Mouse (Mus musculus): ENCODE data around the gene Itgb2.

Gene Itgb2

GRCm38 (mm10) chr10:77516379-77516951, 13.6 kb upstream of the Itgb2 start:
- DNase-seq (ENCODE audit: low read depth, low spot score): peak; percentile 37

DNA sequence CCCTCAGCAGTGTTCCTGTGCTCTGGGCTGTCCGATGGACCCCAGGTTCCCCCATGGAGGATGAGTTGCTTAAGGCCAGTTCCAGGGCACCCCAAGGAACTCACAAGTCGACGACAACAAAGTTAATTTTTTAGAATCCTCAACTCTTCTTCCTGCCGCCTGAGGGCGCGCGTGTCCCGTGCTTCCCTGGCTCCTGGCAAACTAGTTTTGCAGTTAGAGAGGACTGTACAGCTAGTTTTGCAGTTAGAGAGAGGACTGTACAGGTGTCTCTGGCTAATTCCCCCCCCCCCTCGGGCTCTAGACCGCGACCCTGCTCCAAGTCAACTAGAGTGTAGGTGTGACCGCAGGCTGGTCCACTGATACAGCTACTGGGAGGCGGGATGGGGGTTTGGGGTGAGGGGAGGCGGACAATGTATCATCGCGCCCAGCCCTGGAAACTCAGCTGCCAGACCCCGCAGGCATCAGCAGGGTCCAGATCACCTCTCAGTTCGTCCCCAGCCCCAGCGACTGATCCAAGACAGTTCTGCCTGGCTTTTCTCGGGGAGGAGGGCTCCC, 12.9 kb upstream of the Itgb2 start:
- peak; percentile 93 for DNase-seq (ENCODE audit: low read depth, low spot score)

GRCm38 (mm10) chr10:77517801-77518200, 12.3 kb upstream of the Itgb2 start:
- DNase-seq (ENCODE audit: low read depth, low spot score): no peak

- peak; percentile 45 for DNase-seq (ENCODE audit: low read depth, low spot score)
Measured at GRCm38 (mm10) chr10:77519191-77519590, 10.9 kb upstream of the Itgb2 start.

DNA sequence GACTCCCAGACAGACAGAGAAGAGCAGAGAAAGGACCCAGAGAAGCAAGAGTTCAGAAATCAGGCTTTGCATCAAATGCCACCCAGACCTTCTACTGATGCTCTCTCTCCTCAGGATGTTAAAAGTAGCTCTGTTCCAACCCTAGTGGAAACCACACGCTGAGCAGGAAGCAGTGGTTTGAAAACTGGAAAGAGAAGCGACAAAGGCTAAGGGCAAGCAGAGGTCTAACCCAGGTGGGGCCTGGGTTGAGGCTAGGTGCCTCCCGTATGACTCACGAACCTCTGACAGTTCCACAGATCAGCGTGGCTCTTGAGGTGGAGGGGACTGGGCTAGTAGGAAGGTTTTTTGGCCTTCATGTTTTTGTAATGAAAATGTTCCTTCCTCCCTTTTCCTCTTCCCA, 9.6 kb upstream of the Itgb2 start:
- DNase-seq (ENCODE audit: low read depth, low spot score): peak; percentile 77

- DNase-seq (ENCODE audit: low read depth, low spot score): peak; percentile 85
Measured at GRCm38 (mm10) chr10:77522021-77522731, 7.9 kb upstream of the Itgb2 start.

- DNase-seq (ENCODE audit: low read depth, low spot score): peak; percentile 57
Measured at GRCm38 (mm10) chr10:77522746-77523145, 7.3 kb upstream of the Itgb2 start.

DNA sequence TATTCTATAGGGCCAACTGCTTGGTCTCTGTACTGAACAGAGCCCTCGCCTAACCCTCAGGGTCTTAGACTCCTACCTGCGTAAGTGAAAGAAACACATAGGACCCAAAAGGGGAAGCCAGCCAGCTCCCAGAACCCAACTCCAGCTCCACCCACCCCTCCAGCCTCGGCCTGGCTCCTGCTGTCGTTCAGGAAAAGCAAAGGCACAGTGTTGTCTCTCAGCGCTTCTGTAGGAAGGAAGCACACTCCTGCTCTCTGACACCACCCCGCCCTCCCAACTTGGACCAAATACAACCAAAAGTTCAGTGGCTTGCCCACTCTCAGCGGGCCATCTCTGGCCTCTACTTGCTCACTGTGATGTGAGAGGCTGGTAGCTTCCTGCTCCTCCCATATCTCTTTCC, 6.7 kb upstream of the Itgb2 start:
- peak; percentile 23 for DNase-seq (ENCODE audit: low read depth, low spot score)

DNA sequence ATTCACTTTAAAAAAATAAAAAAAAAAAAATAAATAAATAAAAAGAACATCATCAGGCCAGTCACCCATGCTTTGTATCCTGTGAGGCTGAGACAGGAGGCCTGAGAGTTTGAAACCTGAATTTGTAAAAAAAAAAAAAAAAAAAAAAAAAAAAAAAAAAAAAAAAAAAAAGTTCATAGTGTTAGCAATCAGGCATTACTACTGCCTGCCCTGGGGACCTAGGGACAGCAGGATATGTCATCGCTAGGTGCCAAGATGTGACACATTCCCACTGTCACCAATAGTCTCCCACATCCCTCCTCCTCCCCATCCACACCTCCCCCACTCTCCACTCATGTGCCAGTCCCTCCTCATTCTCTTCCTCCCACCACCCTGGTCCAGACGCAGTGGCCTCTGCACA, 3.6 kb upstream of the Itgb2 start:
- no peak for DNase-seq (ENCODE audit: low read depth, low spot score)

- DNase-seq (ENCODE audit: low read depth, low spot score): peak; percentile 67
Measured at GRCm38 (mm10) chr10:77528634-77529033, 1.4 kb upstream of the Itgb2 start.

GRCm38 (mm10) chr10:77531026-77532019, 1.3 kb downstream of the Itgb2 start:
- DNase-seq (ENCODE audit: low read depth, low spot score): peak; percentile 33

- no peak for DNase-seq (ENCODE audit: low read depth, low spot score)
Measured at GRCm38 (mm10) chr10:77532020-77532413, 2.0 kb downstream of the Itgb2 start.

DNA sequence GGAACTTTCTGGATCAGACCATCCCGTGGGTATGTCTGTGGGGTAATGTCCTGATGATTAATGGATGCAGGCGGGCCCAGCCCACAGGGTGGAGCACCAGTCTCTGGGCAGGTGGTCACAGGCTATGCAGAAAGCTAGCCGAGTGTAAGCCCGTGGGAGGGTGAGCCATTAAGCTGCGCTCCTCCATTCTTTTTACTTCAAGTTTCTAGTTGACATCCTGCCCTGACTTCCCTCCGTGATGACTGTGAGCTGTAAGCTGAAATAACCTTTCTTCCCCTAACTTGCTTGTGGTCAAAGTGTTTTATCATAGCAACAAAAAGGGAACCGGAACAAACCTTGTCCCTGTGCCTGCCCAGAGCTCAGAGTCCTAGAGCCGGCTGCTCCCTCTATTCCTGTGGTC, 6.7 kb downstream of the Itgb2 start:
- peak; percentile 71 for DNase-seq (ENCODE audit: low read depth, low spot score)

DNA sequence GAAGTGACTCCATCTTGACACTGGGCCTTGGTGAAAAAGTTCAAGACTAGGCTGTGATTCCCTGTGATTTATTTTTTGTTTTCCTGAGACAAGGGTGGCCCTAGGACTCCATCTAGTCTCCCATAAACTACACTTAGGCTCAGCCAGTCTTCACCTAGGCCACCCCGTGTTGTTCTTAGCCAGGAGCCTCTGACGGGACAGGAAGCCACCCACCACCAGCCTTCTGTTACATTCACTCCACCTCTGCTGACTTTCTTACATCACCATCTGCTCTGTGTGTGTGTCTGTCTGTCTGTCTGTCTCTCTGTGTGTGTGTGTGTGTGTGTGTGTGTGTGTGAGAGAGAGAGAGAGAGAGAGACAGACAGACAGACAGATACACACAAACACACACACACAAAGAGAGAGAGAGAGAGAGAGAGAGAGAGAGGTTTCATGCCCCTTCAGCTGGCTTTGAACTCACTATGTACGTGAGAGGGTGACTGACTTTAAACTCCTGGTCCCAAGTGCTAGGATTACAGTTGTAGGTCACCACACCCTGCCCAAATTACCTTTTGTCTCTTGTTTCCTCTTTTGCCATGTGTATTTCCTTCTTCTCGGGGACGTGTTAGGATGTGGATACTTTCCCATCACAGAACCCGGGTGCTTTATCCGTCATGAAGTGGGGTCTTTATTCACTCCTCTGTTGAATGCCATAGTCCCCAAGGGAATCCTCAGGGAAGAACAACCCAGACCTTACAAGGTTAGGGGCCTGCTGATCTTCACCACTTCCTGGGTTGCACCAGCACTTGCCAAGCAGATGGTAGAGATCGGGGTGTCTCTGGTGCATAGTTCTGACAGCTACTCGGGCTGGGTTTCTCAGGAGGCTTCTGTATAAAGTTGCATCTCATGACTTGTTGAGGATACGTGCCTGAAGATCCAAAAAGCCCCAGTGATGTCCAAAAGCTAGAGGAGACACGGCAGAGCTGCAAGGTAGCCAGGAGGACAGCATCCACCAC, 7.5 kb downstream of the Itgb2 start:
- peak; percentile 82 for DNase-seq (ENCODE audit: low read depth, low spot score)

- peak; percentile 39 for DNase-seq (ENCODE audit: low read depth, low spot score)
Measured at GRCm38 (mm10) chr10:77539320-77539945, 9.4 kb downstream of the Itgb2 start.

GRCm38 (mm10) chr10:77540576-77541102, 10.6 kb downstream of the Itgb2 start:
- no peak for DNase-seq (ENCODE audit: low read depth, low spot score)

GRCm38 (mm10) chr10:77541864-77542666, 12.0 kb downstream of the Itgb2 start:
- DNase-seq (ENCODE audit: low read depth, low spot score): no peak

DNA sequence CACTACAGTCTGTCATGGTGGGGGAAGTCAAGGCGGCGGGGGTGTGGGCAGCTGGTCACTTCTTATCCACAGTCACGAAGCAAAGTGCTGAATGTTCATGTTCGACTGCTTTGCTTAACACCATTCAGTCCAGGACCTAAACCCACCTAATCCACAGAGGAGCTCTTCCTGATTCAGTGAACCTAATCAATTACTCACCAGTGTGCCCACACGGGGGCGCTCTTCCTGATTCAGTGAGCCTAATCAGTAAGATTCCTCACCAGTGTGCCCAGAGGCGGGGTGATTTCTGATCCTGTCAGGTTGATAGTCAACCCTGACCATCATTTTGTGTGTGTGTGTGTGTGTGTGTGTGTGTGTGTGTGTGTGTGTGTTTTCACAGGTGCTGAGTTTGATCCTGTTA, 13.2 kb downstream of the Itgb2 start:
- DNase-seq (ENCODE audit: low read depth, low spot score): peak; percentile 85

GRCm38 (mm10) chr10:77544916-77545315, 14.9 kb downstream of the Itgb2 start:
- DNase-seq (ENCODE audit: low read depth, low spot score): no peak
